Mouse (Mus musculus): ENCODE results near the gene Cyp4f16. TPM values are rescaled to one million over a fixed set of nuclear protein-coding genes. Genes with fewer than 3 reads are reported as not detected.
A peak's percentile ranks its signal among the peaks of the same experiment; 100 is the strongest.
"Not testable (repeated sequence)": the region's sequence is repeated elsewhere in the genome, so short reads cannot be mapped to it uniquely, and the experiment has no call there.

The Cyp4f16 gene
- total RNA-seq, 2 experiments from 2014 or later = 0.78 to 1.7 TPM

GRCm38 (mm10) chr17:32550900-32551770 lies 14.8 kb downstream of the Cyp4f16 start:
- DNase-seq (ENCODE audit: low spot score) = peak; percentile 47

- not testable (repeated sequence) for DNase-seq (ENCODE audit: low spot score)
Measured at GRCm38 (mm10) chr17:32553016-32553415, 16.7 kb downstream of the Cyp4f16 start.

- not testable (repeated sequence) for DNase-seq (ENCODE audit: low spot score)
Measured at GRCm38 (mm10) chr17:32554368-32554767, 18.0 kb downstream of the Cyp4f16 start.

- not testable (repeated sequence) for DNase-seq (ENCODE audit: low spot score)
Measured at GRCm38 (mm10) chr17:32563301-32563700, 26.9 kb downstream of the Cyp4f16 start.

- not testable (repeated sequence) for DNase-seq (ENCODE audit: low spot score)
Measured at GRCm38 (mm10) chr17:32573286-32573685, 36.9 kb downstream of the Cyp4f16 start.

DNA sequence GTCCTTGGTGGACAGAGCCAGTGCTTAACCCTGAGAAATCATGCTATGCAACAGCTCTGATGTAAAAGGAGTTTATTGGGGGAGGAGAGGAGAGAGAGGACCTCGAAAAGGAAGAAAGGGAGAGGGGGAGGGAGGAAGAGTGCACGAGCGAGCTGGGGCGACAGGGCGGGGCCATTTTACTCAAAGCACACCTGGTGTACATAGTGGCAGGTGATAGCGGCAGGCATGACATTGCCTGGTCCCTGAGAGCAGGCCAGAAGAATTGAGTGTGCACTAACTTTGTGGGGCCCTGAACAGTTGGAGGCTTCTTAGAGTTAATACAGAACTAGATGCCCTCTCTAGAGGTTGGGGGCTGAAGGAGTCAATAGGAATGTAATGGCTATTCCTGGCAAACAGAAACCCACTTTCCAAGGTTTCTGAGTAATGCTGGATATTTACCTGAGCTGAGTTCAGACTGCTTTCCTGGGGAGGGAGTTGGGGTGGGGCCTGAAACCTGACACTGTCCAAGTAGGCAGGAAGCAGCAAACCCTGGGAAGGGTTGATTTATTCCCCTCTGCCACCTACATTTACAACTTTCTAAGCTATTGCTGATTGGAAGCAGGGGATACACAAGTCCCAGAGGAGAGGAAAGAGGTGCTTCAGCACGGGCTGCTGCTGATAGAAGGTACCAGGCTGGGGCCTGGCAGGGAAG lies 41.3 kb downstream of the Cyp4f16 start:
- DNase-seq (ENCODE audit: low spot score) = no peak

DNA sequence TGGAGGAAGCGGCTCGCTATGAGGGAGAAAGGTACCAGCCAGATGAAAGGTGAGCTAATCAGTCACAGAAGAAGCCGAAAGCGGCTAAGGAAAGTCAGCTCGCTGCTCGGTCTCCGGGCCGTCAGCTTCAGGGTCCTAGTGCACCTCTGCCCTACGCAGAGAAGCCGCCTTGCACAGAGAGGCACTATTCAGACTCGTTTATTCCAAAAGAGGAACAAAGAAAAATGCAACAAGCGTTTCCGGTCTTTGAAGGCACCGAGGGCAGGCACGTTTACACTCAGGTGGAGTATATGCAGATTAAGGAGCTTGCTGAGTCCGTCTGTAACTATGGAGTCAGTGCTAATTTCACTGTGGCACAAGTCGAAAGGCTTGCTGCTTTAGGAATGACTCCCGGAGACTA lies 60.1 kb downstream of the Cyp4f16 start:
- DNase-seq (ENCODE audit: low spot score) = no peak

Other genes starting within 250 kb of the Cyp4f16 start
- gene Akap8, start 215.3 kb upstream of the Cyp4f16 start, total RNA-seq (2021) = 10 to 100 TPM; 32.0 to 37.5 TPM
- gene Akap8l, start 186.0 kb upstream of the Cyp4f16 start, total RNA-seq (2021) = 10 to 100 TPM; 29.2 to 30.6 TPM
- 10 to 100 TPM; 13.1 to 14.5 TPM for gene Wiz, start 147.1 kb upstream of the Cyp4f16 start, total RNA-seq (2021)
- under 1 TPM; 0.09 to 0.85 TPM for gene Rasal3, start 133.0 kb upstream of the Cyp4f16 start, total RNA-seq (2021)
- gene Pglyrp2, start 112.4 kb upstream of the Cyp4f16 start, total RNA-seq (2021) = not detected
- gene Cyp4f39, start 83.8 kb upstream of the Cyp4f16 start, total RNA-seq (2021) = 10 to 100 TPM in 1 of 2 experiments, 1 to 10 TPM in 1; 2.2 to 14.1 TPM
- gene Cyp4f17, start 30.5 kb upstream of the Cyp4f16 start, total RNA-seq (2021) = 1 to 10 TPM; 1.3 to 1.5 TPM
- gene Cyp4f37, start 84.8 kb downstream of the Cyp4f16 start, total RNA-seq (2021) = not detected
- not detected for gene Cyp4f40, start 122.3 kb downstream of the Cyp4f16 start, total RNA-seq (2021)
- gene Cyp4f15, start 149.1 kb downstream of the Cyp4f16 start, total RNA-seq (2021) = not detected

Measured in gastrocnemius, adult 18-20 months (tissue).